Mouse (Mus musculus): ENCODE results near the gene Kit.

- TF ChIP-seq MYOG (IDR thresholded peaks at IDR 0.05; ENCODE audit: control insufficient read depth, extremely low read depth, insufficient read length): no peak
- no peak for TF ChIP-seq MAX (IDR thresholded peaks at IDR 0.05)
- TF ChIP-seq CTCF (IDR thresholded peaks at IDR 0.05; ENCODE audit: control insufficient read depth, insufficient read depth, insufficient read length): no peak
- no peak for TF ChIP-seq USF1 (IDR thresholded peaks at IDR 0.05; ENCODE audit: low read depth)
- TF ChIP-seq CEBPB (IDR thresholded peaks at IDR 0.05; ENCODE audit: low read depth): no peak
- TF ChIP-seq MYOD1 (IDR thresholded peaks at IDR 0.05; ENCODE audit: control insufficient read depth, insufficient read length, low read depth): no peak
- TF ChIP-seq FOSL1 (IDR thresholded peaks at IDR 0.05; ENCODE audit: insufficient read depth, low read length, poor library complexity, severe bottlenecking): no peak
These were observed 89.1 kb downstream of the Kit start for GRCm38 (mm10) chr5:75663768-75664167.

Measured in C2C12 (cell line).